Mouse (Mus musculus) frontal cortex, postnatal 10 days (tissue): ENCODE data around the gene Dnajc7.
"Not testable (repeated sequence)": the region's sequence is repeated elsewhere in the genome, so short reads cannot be mapped to it uniquely, and the experiment has no call there.

Experiments used
- DNase-seq, 2 experiments: peaks; one replicate each; pipeline ENCODE4 v3.0.0; 2022; ENCODE audit warnings: low spot score in 2 of 2, mixed read lengths in 1 of 2

The Dnajc7 gene

GRCm38 (mm10) chr11:100619982-100620381 lies at the start of gene Dnajc7:
TSS of gene Dnajc7 (minus strand) at chr11:100620168.
- no peak for DNase-seq

GRCm38 (mm10) chr11:100659806-100660205 lies 39.8 kb upstream of the Dnajc7 start:
- DNase-seq: no peak

GRCm38 (mm10) chr11:100656458-100656857 lies 36.5 kb upstream of the Dnajc7 start:
- no peak for DNase-seq

- DNase-seq: not testable (repeated sequence)
Measured at GRCm38 (mm10) chr11:100655589-100655988, 35.6 kb upstream of the Dnajc7 start.

- DNase-seq: no peak
Measured at GRCm38 (mm10) chr11:100651748-100652147, 31.8 kb upstream of the Dnajc7 start.

- DNase-seq: no peak
Measured at GRCm38 (mm10) chr11:100651205-100651604, 31.2 kb upstream of the Dnajc7 start.

GRCm38 (mm10) chr11:100648405-100648804 lies 28.4 kb upstream of the Dnajc7 start:
- no peak for DNase-seq

GRCm38 (mm10) chr11:100646265-100646664 lies 26.3 kb upstream of the Dnajc7 start:
- DNase-seq: no peak

GRCm38 (mm10) chr11:100643612-100644575 lies 23.9 kb upstream of the Dnajc7 start:
- no peak for DNase-seq

GRCm38 (mm10) chr11:100640159-100640906 lies 20.4 kb upstream of the Dnajc7 start:
- DNase-seq: peak in 1 of 2 experiments; percentile 34

GRCm38 (mm10) chr11:100634530-100634929 lies 14.6 kb upstream of the Dnajc7 start:
- no peak for DNase-seq

- peak; percentile 34 to 56 for DNase-seq
Measured at GRCm38 (mm10) chr11:100628862-100629352, 8.9 kb upstream of the Dnajc7 start.

GRCm38 (mm10) chr11:100628056-100628455 lies 8.1 kb upstream of the Dnajc7 start:
- DNase-seq: no peak

GRCm38 (mm10) chr11:100626701-100627195 lies 6.8 kb upstream of the Dnajc7 start:
- peak in 1 of 2 experiments; percentile 64 for DNase-seq

- no peak for DNase-seq
Measured at GRCm38 (mm10) chr11:100625754-100626700, 6.1 kb upstream of the Dnajc7 start.

- DNase-seq: no peak
Measured at GRCm38 (mm10) chr11:100623867-100624266, 3.9 kb upstream of the Dnajc7 start.

GRCm38 (mm10) chr11:100622714-100623113 lies 2.7 kb upstream of the Dnajc7 start:
- peak; percentile 92 to 95 for DNase-seq

GRCm38 (mm10) chr11:100619485-100619975 lies 438 bp downstream of the Dnajc7 start:
- DNase-seq: peak; percentile 97

GRCm38 (mm10) chr11:100618761-100619484 lies 1.0 kb downstream of the Dnajc7 start, which contains the start of gene Nkiras2:
TSS of gene Nkiras2 (plus strand) at chr11:100619244.
- DNase-seq: peak in 1 of 2 experiments; percentile 68

- DNase-seq: no peak
Measured at GRCm38 (mm10) chr11:100617480-100617879, 2.5 kb downstream of the Dnajc7 start.
